ENCODE assay signal across 14 mouse cellular contexts in genomic region chr1:168393456-168393855, GRCm38 (mm10). TPM values are rescaled to one million over a fixed set of nuclear protein-coding genes. Genes with fewer than 3 reads are reported as not detected.
A peak's percentile ranks its signal among the peaks of the same experiment; 100 is the strongest.
DNase-seq lines count a peak whose midpoint lies in the region; ATAC-seq and TF ChIP-seq lines count a peak whose summit lies in the region.
"Had no signal": no experiment of that assay in that cellular context is flagged by ENCODE, and none has a peak within 500 bp of the region (broad histone marks: within the 10 kb centered on the region; RNA-seq: fewer than 3 reads in every experiment).

No protein-coding gene starts in this region.

- H3K4me2 ChIP-seq in lung, embryonic 14.5 days: no peak overlapping the region
- peak overlapping the region; percentile 46; the same call in 1 of the 2 replicates for H3K4me2 ChIP-seq in forebrain, embryonic 13.5 days

- H3K4me1 ChIP-seq in lung, embryonic 14.5 days (ENCODE audit: insufficient read depth): peaks cover 35% of the 10 kb centered on the region; the same call in 1 of the 2 replicates
- H3K4me1 ChIP-seq in lung, adult 2 months (ENCODE audit: control insufficient read depth, insufficient read depth, low read length): peaks cover 16% of the 10 kb centered on the region
- peaks cover 85% of the 10 kb centered on the region for H3K4me1 ChIP-seq in forebrain, embryonic 13.5 days

- no peak overlapping the region for H3K9ac ChIP-seq in lung, embryonic 14.5 days
- peak overlapping the region; percentile 35 for H3K9ac ChIP-seq in forebrain, embryonic 13.5 days

- intact Hi-C loops in heart, postnatal 14 days (cut with DNase I): loop anchor here (5.0 kb wide), 1 partner anchor 34 kb away; no protein-coding TSS in a partner anchor
- intact Hi-C loops in left cerebral cortex, postnatal 25 days (cut with DNase I): no loop called here

- no peak for ATAC-seq in lung, embryonic 14.5 days (ENCODE audit: insufficient read depth)
- no peak for ATAC-seq in forebrain, embryonic 13.5 days
- peak; percentile 45; the same call in 1 of the 2 replicates for ATAC-seq in megakaryocyte-erythroid progenitor cell, adult 5-6 weeks (replicated peaks; ENCODE audit: low FRiP score, low TSS enrichment, poor library complexity, severe bottlenecking)
- ATAC-seq: intestine, embryonic 16.5 days; Patski had no signal

- no peak overlapping the region for H3K4me3 ChIP-seq in lung, embryonic 14.5 days (ENCODE audit: low read depth, low read length)
- no peak overlapping the region for H3K4me3 ChIP-seq in lung, adult 2 months (replicated peaks; ENCODE audit: extremely low read depth, low read depth, low read length)
- H3K4me3 ChIP-seq in forebrain, embryonic 13.5 days: no peak overlapping the region
- H3K4me3 ChIP-seq: myocyte had no signal

- peak; percentile 71 to 78 for DNase-seq in heart, adult 18-20 months
- DNase-seq in heart, postnatal 14 days: no peak
- peak; percentile 62 for DNase-seq in lung, embryonic 14.5 days
- no peak for DNase-seq in lung, adult 2 months
- DNase-seq in left cerebral cortex, postnatal 25 days (ENCODE audit: low spot score in 2 of 2): no peak
- DNase-seq in cerebellum, adult 11-12 months: no peak
- DNase-seq: cerebellum, postnatal 14 days; retina, postnatal 1 day had no signal

- WGBS in lung, embryonic 14.5 days: 23% methylated on average over 4 of the region's 4 CpGs
- 45% methylated on average over 4 of the region's 4 CpGs for WGBS in lung, adult 2 months
- WGBS in forebrain, embryonic 13.5 days: 55% methylated on average over 4 of the region's 4 CpGs

- TF ChIP-seq POLR2A in lung, adult 2 months (IDR thresholded peaks at IDR 0.05; ENCODE audit: borderline replicate concordance, extremely low read depth, low read depth, low read length): no peak

- peaks cover 33% of the 10 kb centered on the region; the same call in 1 of the 2 replicates for H3K36me3 ChIP-seq in lung, embryonic 14.5 days (ENCODE audit: insufficient read depth)
- H3K36me3 ChIP-seq in forebrain, embryonic 13.5 days (ENCODE audit: poor library complexity, severe bottlenecking): peaks cover 37% of the 10 kb centered on the region

- peak overlapping the region; percentile 77; the same call in 1 of the 2 replicates for H3K27ac ChIP-seq in lung, embryonic 14.5 days (ENCODE audit: low read depth)
- peak overlapping the region; percentile 83 for H3K27ac ChIP-seq in forebrain, embryonic 13.5 days
- H3K27ac ChIP-seq: macrophage had no signal

- H3K27me3 ChIP-seq in lung, embryonic 14.5 days (ENCODE audit: insufficient read depth, low read length): no peaks in the 10 kb centered on the region
- H3K27me3 ChIP-seq in forebrain, embryonic 13.5 days: no peaks in the 10 kb centered on the region
- H3K27me3 ChIP-seq: Patski had no signal

- TF ChIP-seq CTCF in lung, embryonic 14.5 days (IDR thresholded peaks at IDR 0.05; ENCODE audit: low read depth): no peak
- TF ChIP-seq CTCF in lung, adult 2 months (IDR thresholded peaks at IDR 0.05; ENCODE audit: insufficient read depth, low read length): no peak

- H3K9me3 ChIP-seq in lung, embryonic 14.5 days (ENCODE audit: low read depth, low read length): no peaks in the 10 kb centered on the region
- no peaks in the 10 kb centered on the region for H3K9me3 ChIP-seq in forebrain, embryonic 13.5 days (replicated peaks)

RNA-seq across cellular contexts. Expression of gene Pbx1, which starts 38.6 kb away (rescaled TPM):
- 10 to 100 TPM; 49.2 to 51.9 TPM for total RNA-seq in heart, adult 18-20 months (2021)
- 10 to 100 TPM; 54.2 to 63.0 TPM for total RNA-seq in heart, postnatal 14 days (2021)
- 48.8 TPM in 2 replicates for polyA plus RNA-seq in lung, embryonic 14.5 days (2014; fragmentation: Nextera tagmentation; extraction: Ambion mirVana)
- 45.2 and 56.8 TPM in 2 replicates for polyA plus RNA-seq in lung, adult 2 months (2012; rRNA removed)
- 72.2 and 78.9 TPM in 2 replicates for polyA plus RNA-seq in forebrain, embryonic 13.5 days (2015; fragmentation: Nextera tagmentation; extraction: Ambion mirVana)
- 6.9 and 22.2 TPM in 2 replicates for total RNA-seq in megakaryocyte-erythroid progenitor cell, adult 5-6 weeks (2014; fragmentation: Nextera tagmentation)
- total RNA-seq in megakaryocyte-erythroid progenitor cell, adult 5-6 weeks (2017): 11.0 and 24.8 TPM in 2 replicates
- total RNA-seq in left cerebral cortex, postnatal 25 days (2021): 100 to 1,000 TPM; 129 to 137 TPM

Comparison
In these comparisons a context has a peak if more than half of its experiments do, and no peak if none do; other contexts are left out.
1. DNase-seq: peak in heart, adult 18-20 months (2 of 2) and lung, embryonic 14.5 days (single experiment); none in heart, postnatal 14 days (0 of 2), lung, adult 2 months (single experiment), left cerebral cortex, postnatal 25 days (0 of 2) and cerebellum, adult 11-12 months (single experiment).